23 mouse cellular contexts compared by ENCODE assay signal in the genomic region with DNA sequence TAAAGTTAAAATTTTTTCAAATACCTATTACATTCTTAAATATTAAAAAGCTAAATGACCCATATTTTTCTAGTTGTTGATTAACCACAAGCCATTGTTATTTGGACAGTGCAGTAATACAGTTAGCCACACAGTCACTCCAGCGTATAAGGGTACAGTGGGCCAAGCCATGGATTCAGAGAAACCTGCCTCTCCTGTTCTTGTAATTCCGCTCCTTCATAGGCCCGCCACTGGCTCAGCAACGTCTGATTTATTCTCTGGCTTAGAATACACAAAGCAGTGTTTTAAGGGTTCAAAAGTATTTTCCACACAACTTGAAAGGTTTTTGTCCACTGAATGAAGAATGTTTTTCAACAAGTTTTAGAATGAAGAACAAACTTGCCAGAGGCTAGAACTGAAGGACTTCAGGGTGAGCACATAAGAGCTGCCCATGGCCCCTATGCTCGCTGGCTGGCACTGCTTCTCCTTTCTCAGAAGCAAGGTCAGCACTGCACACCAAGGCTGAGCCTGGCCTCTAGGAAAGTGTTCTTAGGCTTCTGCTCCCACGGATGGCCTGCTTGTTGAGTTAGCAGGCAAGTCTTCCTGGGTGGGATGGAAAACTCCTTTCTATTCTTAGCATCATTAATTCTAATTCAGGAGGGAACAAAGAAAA.
DNase-seq lines count a peak whose midpoint lies in the region; ATAC-seq and TF ChIP-seq lines count a peak whose summit lies in the region.
"Had no signal": no experiment of that assay in that cellular context is flagged by ENCODE, and none has a peak within 500 bp of the region (broad histone marks: within the 10 kb centered on the region; RNA-seq: fewer than 3 reads in every experiment).

No protein-coding gene starts in this region.

- no peaks in the 10 kb centered on the region for H3K79me2 ChIP-seq in heart, adult 2 months (replicated peaks; ENCODE audit: control insufficient read depth, insufficient read depth, low read length)

- TF ChIP-seq CTCF in heart, adult 2 months (IDR thresholded peaks at IDR 0.05), result no peak

- H3K9me3 ChIP-seq in forebrain, embryonic 10.5 days, result no peaks in the 10 kb centered on the region
- H3K9me3 ChIP-seq in forebrain, embryonic 14.5 days (replicated peaks; ENCODE audit: control insufficient read depth, low read length), result no peaks in the 10 kb centered on the region
- H3K9me3 ChIP-seq in lung, embryonic 16.5 days (ENCODE audit: control insufficient read depth, low read length), result no peaks in the 10 kb centered on the region
- H3K9me3 ChIP-seq: embryonic facial prominence, embryonic 10.5 days; forebrain, embryonic 12.5 days; intestine, embryonic 15.5 days; neural tube, embryonic 12.5 days had no signal

- H3K4me3 ChIP-seq in forebrain, embryonic 10.5 days, result no peak overlapping the region
- no peak overlapping the region for H3K4me3 ChIP-seq in forebrain, embryonic 14.5 days (ENCODE audit: low read depth, low read length)
- H3K4me3 ChIP-seq in lung, embryonic 16.5 days (ENCODE audit: low read length), result no peak overlapping the region
- no peak overlapping the region for H3K4me3 ChIP-seq in heart, adult 2 months
- H3K4me3 ChIP-seq: embryonic facial prominence, embryonic 10.5 days; forebrain, embryonic 12.5 days; intestine, embryonic 15.5 days; left cerebral cortex, adult 2 months; neural tube, embryonic 12.5 days had no signal

- no peak for ATAC-seq in forebrain, embryonic 14.5 days
- peak; percentile 80; the same call in 1 of the 2 replicates for ATAC-seq in lung, embryonic 16.5 days (ENCODE audit: low read depth)
- ATAC-seq: intestine, embryonic 15.5 days had no signal

- H3K27ac ChIP-seq in forebrain, embryonic 10.5 days, result peak overlapping the region; percentile 58; the same call in 1 of the 2 replicates
- no peak overlapping the region for H3K27ac ChIP-seq in forebrain, embryonic 14.5 days (ENCODE audit: low read depth, low read length)
- peak overlapping the region; percentile 58 for H3K27ac ChIP-seq in lung, embryonic 16.5 days (ENCODE audit: low read length)
- no peak overlapping the region for H3K27ac ChIP-seq in heart, adult 2 months
- H3K27ac ChIP-seq: embryonic facial prominence, embryonic 10.5 days; forebrain, embryonic 12.5 days; intestine, embryonic 15.5 days; left cerebral cortex, adult 2 months; neural tube, embryonic 12.5 days had no signal

- no peaks in the 10 kb centered on the region for H3K27me3 ChIP-seq in forebrain, embryonic 10.5 days (ENCODE audit: poor library complexity, severe bottlenecking)
- no peaks in the 10 kb centered on the region for H3K27me3 ChIP-seq in forebrain, embryonic 14.5 days (replicated peaks; ENCODE audit: control insufficient read depth, insufficient read depth, low read length)
- H3K27me3 ChIP-seq in lung, embryonic 16.5 days (ENCODE audit: control insufficient read depth, insufficient read depth, low read depth, low read length), result no peaks in the 10 kb centered on the region
- H3K27me3 ChIP-seq in heart, adult 2 months (ENCODE audit: control insufficient read depth, insufficient read depth, low read length), result no peaks in the 10 kb centered on the region
- H3K27me3 ChIP-seq: forebrain, embryonic 12.5 days; intestine, embryonic 15.5 days; neural tube, embryonic 12.5 days had no signal

- H3K4me1 ChIP-seq in forebrain, embryonic 10.5 days, result peaks cover 30% of the 10 kb centered on the region
- 0 out of 2 replicates have a peak, but pooled peaks cover 3% of the 10 kb centered on the region for H3K4me1 ChIP-seq in forebrain, embryonic 14.5 days (ENCODE audit: control insufficient read depth, insufficient read depth, low read length)
- peaks cover 10% of the 10 kb centered on the region for H3K4me1 ChIP-seq in lung, embryonic 16.5 days (replicated peaks; ENCODE audit: control insufficient read depth, insufficient read depth, low read length)
- H3K4me1 ChIP-seq in heart, adult 2 months (ENCODE audit: control insufficient read depth, insufficient read depth, low read length), result no peaks in the 10 kb centered on the region
- H3K4me1 ChIP-seq: intestine, embryonic 15.5 days; neural tube, embryonic 12.5 days had no signal

- no peak for TF ChIP-seq EP300 in heart, adult 2 months (IDR thresholded peaks at IDR 0.05; ENCODE audit: insufficient read depth, low read depth, low read length)

- no peaks in the 10 kb centered on the region for H3K36me3 ChIP-seq in forebrain, embryonic 10.5 days (replicated peaks)
- no peaks in the 10 kb centered on the region for H3K36me3 ChIP-seq in forebrain, embryonic 14.5 days (ENCODE audit: control insufficient read depth, insufficient read depth, low read length)
- no peaks in the 10 kb centered on the region for H3K36me3 ChIP-seq in lung, embryonic 16.5 days (ENCODE audit: control insufficient read depth, insufficient read depth, low read length)
- no peaks in the 10 kb centered on the region for H3K36me3 ChIP-seq in heart, adult 2 months (ENCODE audit: control insufficient read depth, insufficient read depth, low read length)
- H3K36me3 ChIP-seq: embryonic facial prominence, embryonic 10.5 days; forebrain, embryonic 12.5 days; intestine, embryonic 15.5 days; neural tube, embryonic 12.5 days had no signal

- 80% methylated on average over 6 of the region's 6 CpGs for WGBS in forebrain, embryonic 10.5 days
- 49% methylated on average over 6 of the region's 6 CpGs for WGBS in forebrain, embryonic 14.5 days
- WGBS in lung, embryonic 16.5 days, result 50% methylated on average over 6 of the region's 6 CpGs
- WGBS in heart, adult 2 months, result 84% methylated on average over 6 of the region's 6 CpGs

- no peak overlapping the region for H3K4me2 ChIP-seq in forebrain, embryonic 14.5 days (ENCODE audit: low read length)
- H3K4me2 ChIP-seq in lung, embryonic 16.5 days (ENCODE audit: low read depth, low read length), result no peak overlapping the region
- H3K4me2 ChIP-seq: forebrain, embryonic 12.5 days; intestine, embryonic 15.5 days; neural tube, embryonic 12.5 days had no signal

- intact Hi-C loops in heart, adult 2 months (cut with DNase I), result no loop called here

- DNase-seq in forebrain, embryonic 10.5 days (ENCODE audit: extremely low spot score, low spot score), result no peak
- no peak for DNase-seq in forebrain, embryonic 14.5 days (ENCODE audit: low spot score)
- DNase-seq in lung, postnatal 4 days, result no peak
- DNase-seq in ovary, postnatal 36 days (ENCODE audit: low spot score), result peak; percentile 31
- DNase-seq in ovary, postnatal 10 days (ENCODE audit: low spot score), result no peak
- no peak for DNase-seq in heart, adult 2 months
- no peak for DNase-seq in gastrocnemius, adult 18-20 months (ENCODE audit: low spot score)
- DNase-seq: cerebellum, adult 9-10 months; gastrocnemius, postnatal 10 days; heart, adult 11 months; heart, postnatal 36 days; kidney, adult 9 months; kidney, postnatal 36 days; layer of hippocampus, adult 9-11 months; left cerebral cortex, postnatal 4 days; liver; right cerebral cortex, postnatal 14 days had no signal

- TF ChIP-seq POLR2A in heart, adult 2 months (IDR thresholded peaks at IDR 0.05; ENCODE audit: insufficient read depth, low read depth, low read length), result no peak

- no peak overlapping the region for H3K9ac ChIP-seq in forebrain, embryonic 14.5 days (ENCODE audit: low read length)
- H3K9ac ChIP-seq in lung, embryonic 16.5 days (ENCODE audit: low read length), result no peak overlapping the region
- H3K9ac ChIP-seq in heart, adult 2 months (ENCODE audit: low read depth, low read length), result no peak overlapping the region
- H3K9ac ChIP-seq: forebrain, embryonic 12.5 days; intestine, embryonic 15.5 days; neural tube, embryonic 12.5 days had no signal

Comparison
In these comparisons a context has a peak if more than half of its experiments do, and no peak if none do; other contexts are left out.
1. H3K27ac ChIP-seq: peak in forebrain, embryonic 10.5 days (single experiment) and lung, embryonic 16.5 days (single experiment); none in forebrain, embryonic 14.5 days (single experiment) and heart, adult 2 months (single experiment).